Mouse (Mus musculus): ENCODE measurements around the gene Cldn13. TPM values are rescaled to one million over a fixed set of nuclear protein-coding genes. Genes with fewer than 3 reads are reported as not detected.
"Not testable (repeated sequence)": the region's sequence is repeated elsewhere in the genome, so short reads cannot be mapped to it uniquely, and the experiment has no call there.

Cldn13 gene
- not detected for total RNA-seq (2021)

- intact Hi-C loops (cut with DNase I): no loop called here
- no peak for DNase-seq (ENCODE audit: low spot score in 2 of 2)
Measured at GRCm38 (mm10) chr5:134915311-134915710, at the start of gene Cldn13. Gene Cldn13, minus strand, starts transcription at chr5:134915526.

- DNase-seq (ENCODE audit: low spot score in 2 of 2): not testable (repeated sequence)
- intact Hi-C loops (cut with DNase I): loop anchor here (1.0 kb wide), 1 partner anchor 57 kb away; no protein-coding TSS in a partner anchor
Measured at GRCm38 (mm10) chr5:134964655-134965054, 49.3 kb upstream of the Cldn13 start.

DNA sequence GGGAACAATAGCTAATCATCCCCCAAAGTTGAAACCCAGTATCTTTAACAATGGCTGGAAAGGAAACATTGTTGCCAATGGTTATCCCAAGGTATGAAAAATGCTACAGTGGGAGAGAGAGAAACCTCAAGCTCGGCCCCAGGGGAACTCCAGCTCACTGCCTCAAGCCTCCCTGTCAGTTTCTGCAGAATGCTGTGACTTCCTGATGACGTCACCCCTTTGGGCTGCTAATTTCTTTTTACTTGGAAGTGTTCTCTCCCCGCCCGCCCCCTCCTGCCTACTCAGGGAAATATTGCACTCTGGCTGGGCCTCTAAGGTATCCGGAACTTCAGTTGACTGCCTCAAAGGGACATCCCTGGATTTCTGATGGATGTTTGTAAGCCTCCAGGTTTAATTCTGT, 48.2 kb upstream of the Cldn13 start:
- intact Hi-C loops (cut with DNase I): no loop called here
- DNase-seq (ENCODE audit: low spot score in 2 of 2): no peak

DNA sequence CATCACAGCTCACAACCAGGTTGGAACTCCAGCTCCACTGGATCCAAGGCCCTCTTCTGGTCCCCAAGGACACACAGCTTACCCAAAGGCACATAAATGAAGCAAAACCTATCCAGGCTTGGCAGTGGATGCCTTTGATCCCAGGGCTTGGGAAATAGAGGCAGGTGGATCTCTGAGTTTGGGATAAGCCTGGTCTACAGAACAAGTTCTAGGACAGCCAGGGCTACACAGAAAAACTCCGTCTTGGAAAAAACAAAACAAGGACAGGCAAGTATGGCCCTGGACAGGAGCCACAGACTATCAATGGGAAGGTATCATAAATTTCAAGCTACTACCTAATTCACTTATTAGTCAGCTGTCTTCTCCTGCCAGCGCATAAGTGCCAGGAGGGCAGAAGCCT, 46.2 kb upstream of the Cldn13 start:
- intact Hi-C loops (cut with DNase I): no loop called here
- no peak for DNase-seq (ENCODE audit: low spot score in 2 of 2)

- intact Hi-C loops (cut with DNase I): no loop called here
- no peak for DNase-seq (ENCODE audit: low spot score in 2 of 2)
Measured at GRCm38 (mm10) chr5:134960430-134960829, 45.1 kb upstream of the Cldn13 start.

GRCm38 (mm10) chr5:134959114-134959513, 43.8 kb upstream of the Cldn13 start:
- intact Hi-C loops (cut with DNase I): no loop called here
- DNase-seq (ENCODE audit: low spot score in 2 of 2): peak in 1 of 2 experiments; percentile 32

GRCm38 (mm10) chr5:134955491-134955890, 40.2 kb upstream of the Cldn13 start:
- intact Hi-C loops (cut with DNase I): no loop called here
- no peak for DNase-seq (ENCODE audit: low spot score in 2 of 2)

- intact Hi-C loops (cut with DNase I): no loop called here
Measured at GRCm38 (mm10) chr5:134951053-134951884, 35.9 kb upstream of the Cldn13 start.

GRCm38 (mm10) chr5:134948085-134948439, 32.7 kb upstream of the Cldn13 start:
- intact Hi-C loops (cut with DNase I): no loop called here

More at GRCm38 (mm10) chr5:134951053-134951884, 35.9 kb upstream of the Cldn13 start:
- no peak for DNase-seq (ENCODE audit: low spot score in 2 of 2)

GRCm38 (mm10) chr5:134947420-134948084, 32.2 kb upstream of the Cldn13 start:
- no peak for DNase-seq (ENCODE audit: low spot score in 2 of 2)

More at GRCm38 (mm10) chr5:134948085-134948439, 32.7 kb upstream of the Cldn13 start:
- DNase-seq (ENCODE audit: low spot score in 2 of 2): no peak

GRCm38 (mm10) chr5:134946857-134947255, 31.5 kb upstream of the Cldn13 start, which contains the start of gene Cldn4:
Gene Cldn4, minus strand, starts transcription at chr5:134946934.
- intact Hi-C loops (cut with DNase I): no loop called here
- no peak for DNase-seq (ENCODE audit: low spot score in 2 of 2)

More at GRCm38 (mm10) chr5:134947420-134948084, 32.2 kb upstream of the Cldn13 start:
- intact Hi-C loops (cut with DNase I): no loop called here

DNA sequence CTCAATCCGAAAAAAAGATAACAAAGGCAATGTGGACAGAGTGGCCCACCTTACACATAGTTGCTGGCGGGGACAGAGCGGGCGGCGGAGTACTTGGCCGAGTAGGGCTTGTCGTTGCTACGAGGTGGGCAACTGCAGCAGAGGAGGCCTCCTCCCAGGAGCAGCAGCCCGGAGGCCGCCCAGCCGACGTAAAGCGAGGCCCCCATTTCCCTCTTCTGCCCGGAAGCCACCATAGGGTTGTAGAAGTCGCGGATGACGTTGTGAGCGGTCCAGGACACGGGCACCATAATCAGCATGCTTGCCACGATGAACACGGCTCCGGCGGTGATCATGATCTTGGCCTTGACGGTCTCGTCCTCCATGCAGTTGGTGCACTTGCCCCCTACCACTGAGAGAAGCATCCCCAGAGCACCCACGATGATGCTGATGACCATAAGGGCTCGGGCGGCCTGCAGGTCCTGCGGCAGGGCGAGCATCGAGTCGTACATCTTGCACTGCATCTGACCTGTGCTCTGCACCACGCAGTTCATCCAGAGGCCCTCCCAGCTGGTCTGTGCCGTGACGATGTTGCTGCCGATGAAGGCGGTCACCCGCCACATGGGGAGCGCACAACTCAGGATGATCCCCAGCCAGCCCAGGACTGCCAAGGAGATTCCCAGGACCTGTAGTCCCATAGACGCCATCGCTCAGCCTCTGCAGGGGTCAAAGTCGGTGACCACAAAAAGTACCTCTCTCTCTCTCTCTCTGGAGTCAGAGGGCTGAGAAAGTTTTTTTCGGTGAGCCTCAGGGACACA, 30.9 kb upstream of the Cldn13 start:
- intact Hi-C loops (cut with DNase I): no loop called here
- DNase-seq (ENCODE audit: low spot score in 2 of 2): no peak

- intact Hi-C loops (cut with DNase I): no loop called here
- no peak for DNase-seq (ENCODE audit: low spot score in 2 of 2)
Measured at GRCm38 (mm10) chr5:134945266-134945959, 30.1 kb upstream of the Cldn13 start.

- intact Hi-C loops (cut with DNase I): no loop called here
- no peak for DNase-seq (ENCODE audit: low spot score in 2 of 2)
Measured at GRCm38 (mm10) chr5:134944179-134944578, 28.9 kb upstream of the Cldn13 start.

GRCm38 (mm10) chr5:134942740-134943139, 27.4 kb upstream of the Cldn13 start:
- DNase-seq (ENCODE audit: low spot score in 2 of 2): no peak
- intact Hi-C loops (cut with DNase I): no loop called here

GRCm38 (mm10) chr5:134941472-134942209, 26.3 kb upstream of the Cldn13 start:
- DNase-seq (ENCODE audit: low spot score in 2 of 2): no peak

DNA sequence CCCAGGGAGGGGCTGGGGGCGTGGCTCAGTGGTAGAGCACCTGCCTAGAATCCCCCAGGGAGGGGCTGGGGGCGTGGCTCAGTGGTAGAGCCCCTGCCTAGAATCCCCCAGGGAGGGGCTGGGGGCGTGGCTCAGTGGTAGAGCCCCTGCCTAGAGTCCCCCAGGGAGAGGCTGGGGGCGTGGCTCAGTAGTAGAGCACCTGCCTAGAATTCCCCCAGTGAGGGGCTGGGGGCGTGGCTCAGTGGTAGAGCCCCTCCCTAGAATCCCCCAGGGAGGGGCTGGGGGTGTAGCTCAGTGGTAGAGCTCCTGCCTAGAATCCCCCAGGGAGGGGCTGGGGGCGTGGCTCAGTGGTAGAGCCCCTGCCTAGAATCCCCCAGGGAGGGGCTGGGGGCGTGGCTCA, 24.2 kb upstream of the Cldn13 start:
- intact Hi-C loops (cut with DNase I); DNase-seq (ENCODE audit: low spot score in 2 of 2): not testable (repeated sequence)

More at GRCm38 (mm10) chr5:134941472-134942209, 26.3 kb upstream of the Cldn13 start:
- intact Hi-C loops (cut with DNase I): no loop called here

DNA sequence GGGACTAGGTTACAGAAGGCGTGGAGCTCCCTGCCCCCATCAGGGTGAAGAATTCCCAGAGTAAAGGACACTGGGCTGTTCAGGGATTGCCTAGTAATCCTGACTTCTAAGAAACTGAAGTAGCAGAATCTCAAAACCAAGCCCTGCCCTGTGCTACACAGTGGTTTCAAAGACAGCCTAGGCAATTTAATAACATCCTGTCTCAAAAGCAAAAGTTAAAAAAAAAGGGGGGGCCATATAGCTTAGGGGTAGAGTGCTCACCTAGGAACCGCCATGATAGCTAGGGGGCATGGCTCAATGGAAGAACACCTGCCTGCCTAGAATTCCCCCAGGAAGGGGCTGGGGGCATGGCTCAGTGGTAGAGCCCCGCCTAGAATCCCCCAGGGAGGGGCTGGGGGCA, 23.7 kb upstream of the Cldn13 start:
- intact Hi-C loops (cut with DNase I): no loop called here
- DNase-seq (ENCODE audit: low spot score in 2 of 2): no peak
